19 mouse cellular contexts compared by ENCODE assay signal in genomic region chr16:6946151-6946550, GRCm38 (mm10).
DNase-seq lines count a peak whose midpoint lies in the region; ATAC-seq and TF ChIP-seq lines count a peak whose summit lies in the region.
"Had no signal": no experiment of that assay in that cellular context is flagged by ENCODE, and none has a peak within 500 bp of the region (broad histone marks: within the 10 kb centered on the region; RNA-seq: fewer than 3 reads in every experiment).

No protein-coding gene starts in this region.

- H3K4me2 ChIP-seq in forebrain, postnatal 0 days (ENCODE audit: low read depth) = peak overlapping the region; percentile 17; the same call in 1 of the 2 replicates
- no peak overlapping the region for H3K4me2 ChIP-seq in intestine, embryonic 15.5 days (replicated peaks)
- H3K4me2 ChIP-seq: embryonic facial prominence, embryonic 15.5 days; heart, embryonic 15.5 days; stomach, embryonic 15.5 days had no signal

- H3K9ac ChIP-seq in forebrain, postnatal 0 days = no peak overlapping the region
- no peak overlapping the region for H3K9ac ChIP-seq in intestine, embryonic 15.5 days
- H3K9ac ChIP-seq: embryonic facial prominence, embryonic 15.5 days; heart, embryonic 15.5 days; stomach, embryonic 15.5 days had no signal

- H3K36me3 ChIP-seq in forebrain, postnatal 0 days (ENCODE audit: insufficient read depth) = no peaks in the 10 kb centered on the region
- H3K36me3 ChIP-seq in intestine, embryonic 15.5 days = no peaks in the 10 kb centered on the region
- H3K36me3 ChIP-seq: embryonic facial prominence, embryonic 15.5 days; heart, embryonic 15.5 days; hindbrain, embryonic 10.5 days; midbrain, embryonic 10.5 days; stomach, embryonic 15.5 days had no signal

- DNase-seq in layer of hippocampus, adult 8-10 months (ENCODE audit: low spot score in 2 of 2) = peak; percentile 33 to 51
- DNase-seq in layer of hippocampus, postnatal 36 days = no peak
- peak; percentile 71 for DNase-seq in forebrain, postnatal 0 days
- peak; percentile 47 to 56 for DNase-seq in left cerebral cortex, adult 9 months (ENCODE audit: low spot score in 2 of 2)
- peak; percentile 35 to 79 for DNase-seq in right cerebral cortex, postnatal 36 days (ENCODE audit: low spot score in 2 of 2)
- no peak for DNase-seq in spleen, postnatal 36 days (ENCODE audit: low spot score in 2 of 2)
- DNase-seq: cerebellum, adult 18-20 months; heart, adult 11 months; lung, adult 18-20 months; lung, postnatal 36 days; thymus, postnatal 4 days had no signal

- H3K9me3 ChIP-seq in forebrain, postnatal 0 days (ENCODE audit: low read length) = no peaks in the 10 kb centered on the region
- H3K9me3 ChIP-seq in intestine, embryonic 15.5 days = no peaks in the 10 kb centered on the region
- H3K9me3 ChIP-seq: embryonic facial prominence, embryonic 15.5 days; heart, embryonic 15.5 days; hindbrain, embryonic 10.5 days; midbrain, embryonic 10.5 days; stomach, embryonic 15.5 days had no signal

- H3K4me1 ChIP-seq in forebrain, postnatal 0 days (ENCODE audit: insufficient read depth) = peaks cover 16% of the 10 kb centered on the region
- no peaks in the 10 kb centered on the region for H3K4me1 ChIP-seq in intestine, embryonic 15.5 days (replicated peaks)
- H3K4me1 ChIP-seq: embryonic facial prominence, embryonic 15.5 days; heart, embryonic 15.5 days; hindbrain, embryonic 10.5 days; midbrain, embryonic 10.5 days; stomach, embryonic 15.5 days had no signal

- ATAC-seq in forebrain, postnatal 0 days = peak; percentile 98
- no peak for ATAC-seq in intestine, embryonic 15.5 days
- ATAC-seq: inflammation-experienced regulatory T-cells, adult 6 months had no signal

- no peaks in the 10 kb centered on the region for H3K27me3 ChIP-seq in forebrain, postnatal 0 days (ENCODE audit: insufficient read depth, low read length)
- H3K27me3 ChIP-seq in intestine, embryonic 15.5 days (replicated peaks) = no peaks in the 10 kb centered on the region
- H3K27me3 ChIP-seq: embryonic facial prominence, embryonic 15.5 days; heart, embryonic 15.5 days; stomach, embryonic 15.5 days had no signal

- H3K4me3 ChIP-seq in forebrain, postnatal 0 days (ENCODE audit: low read depth, low read length) = no peak overlapping the region
- H3K4me3 ChIP-seq in intestine, embryonic 15.5 days (replicated peaks) = no peak overlapping the region
- H3K4me3 ChIP-seq: embryonic facial prominence, embryonic 15.5 days; heart, embryonic 15.5 days; hindbrain, embryonic 10.5 days; midbrain, embryonic 10.5 days; myocyte; stomach, embryonic 15.5 days had no signal

- 33% methylated on average over 6 of the region's 6 CpGs for WGBS in forebrain, postnatal 0 days
- 78% methylated on average over 6 of the region's 6 CpGs for WGBS in intestine, embryonic 15.5 days

- no peak overlapping the region for H3K27ac ChIP-seq in forebrain, postnatal 0 days (ENCODE audit: low read depth, low read length)
- no peak overlapping the region for H3K27ac ChIP-seq in intestine, embryonic 15.5 days
- H3K27ac ChIP-seq: embryonic facial prominence, embryonic 15.5 days; heart, embryonic 15.5 days; hindbrain, embryonic 10.5 days; midbrain, embryonic 10.5 days; stomach, embryonic 15.5 days had no signal

- TF ChIP-seq CTCF in forebrain, postnatal 0 days (IDR thresholded peaks at IDR 0.05; ENCODE audit: low read depth) = no peak

Comparison
In these comparisons a context has a peak if more than half of its experiments do, and no peak if none do; other contexts are left out.
1. DNase-seq: peak in layer of hippocampus, adult 8-10 months (2 of 2), forebrain, postnatal 0 days (single experiment), left cerebral cortex, adult 9 months (2 of 2) and right cerebral cortex, postnatal 36 days (2 of 2); none in layer of hippocampus, postnatal 36 days (0 of 2) and spleen, postnatal 36 days (0 of 2).